Mouse (Mus musculus) embryonic facial prominence, embryonic 14.5 days (tissue): ENCODE measurements around the gene Adamtsl2. TPM values are rescaled to one million over a fixed set of nuclear protein-coding genes. Genes with fewer than 3 reads are reported as not detected.

Experiments used
- ATAC-seq: fragments of 200-750 bp; cut with Nextera tagmentation; 2 replicates; pipeline ENCODE4 v1.8.0; 2017; ENCODE audit warnings: low read depth, moderate number of reproducible peaks, moderate TSS enrichment
- DNase-seq: peaks from one replicate; pipeline ENCODE4 v3.0.0-alpha.2; 2015; ENCODE audit warnings: low spot score
- H3K27ac ChIP-seq: fragments of 300-500 bp; sonication (generic); replicated peaks from 2 replicates; pipeline ENCODE4 v1.5.1; 2014; ENCODE audit warnings: low read depth, mild to moderate bottlenecking, low read length, moderate library complexity
- H3K27me3 ChIP-seq: fragments of 300-500 bp; sonication (generic); replicated peaks from 2 replicates; pipeline ENCODE4 v1.6.1; 2014; ENCODE audit warnings: low read length; ENCODE audit not compliant: control insufficient read depth, insufficient read depth
- H3K36me3 ChIP-seq: fragments of 300-500 bp; sonication (generic); 2 replicates; pipeline ENCODE4 v1.6.1; 2014; ENCODE audit warnings: low read length, mixed read lengths; ENCODE audit not compliant: control insufficient read depth, insufficient read depth
- H3K4me1 ChIP-seq: fragments of 300-500 bp; sonication (generic); 2 replicates; pipeline ENCODE4 v1.6.1; 2014; ENCODE audit warnings: antibody characterized with exemption, low read length; ENCODE audit not compliant: control insufficient read depth, insufficient read depth
- H3K4me2 ChIP-seq: fragments of 300-500 bp; sonication (generic); 2 replicates; pipeline ENCODE4 v1.6.1; 2014; ENCODE audit warnings: low read depth, mild to moderate bottlenecking, low read length, moderate library complexity, mixed read lengths
- H3K4me3 ChIP-seq: fragments of 300-500 bp; sonication (generic); 2 replicates; pipeline ENCODE4 v1.5.1; 2014; ENCODE audit warnings: low read depth, mild to moderate bottlenecking, low read length
- H3K9ac ChIP-seq: fragments of 300-500 bp; sonication (generic); 2 replicates; pipeline ENCODE4 v1.6.1; 2014; ENCODE audit warnings: low read depth, mild to moderate bottlenecking, low read length, moderate library complexity, mixed read lengths
- H3K9me3 ChIP-seq: fragments of 300-500 bp; sonication (generic); 2 replicates; pipeline ENCODE4 v1.6.1; 2016; ENCODE audit warnings: low read length; ENCODE audit not compliant: control insufficient read depth
- WGBS: fragments of 180-500 bp; shearing (Covaris S2); extraction: QIAGEN DNeasy Blood & Tissue Kit; methylation state at CpG from one replicate; pipeline ENCODE4 v1.1.7; 2014; 5-methylcytosine and 5-hydroxymethylcytosine counted together
- polyA plus RNA-seq: library from polyadenylated mRNA; unstranded; fragments of >200 nt; fragmentation: Nextera tagmentation; extraction: Ambion mirVana; gene quantifications from 2 replicates; pipeline ENCODE4 v1.2.1, GENCODE M21; 2014

The Adamtsl2 gene
- polyA plus RNA-seq, 1 experiment from 2014 or later, result 4.6 TPM

DNA sequence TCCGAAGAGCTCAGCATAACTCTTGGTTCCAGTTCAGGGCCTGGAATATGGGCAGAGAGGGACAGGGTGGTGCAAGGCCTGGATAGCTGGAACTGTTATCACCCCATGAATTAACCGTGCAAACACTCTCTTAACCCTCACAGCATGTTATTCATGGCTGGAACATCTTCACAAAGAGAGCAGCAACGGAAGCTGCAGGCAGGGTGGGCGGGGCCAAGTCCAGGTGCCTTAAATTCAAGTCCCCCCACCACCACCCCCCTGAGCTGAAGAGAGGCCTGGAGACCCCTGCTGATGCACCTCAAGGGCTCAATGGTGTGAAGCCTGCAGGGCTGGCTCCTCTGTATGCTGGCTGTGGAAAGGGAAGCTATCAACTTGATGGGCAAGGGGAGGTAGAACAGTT is 47.3 kb downstream of the Adamtsl2 start:
- ATAC-seq (no peak), DNase-seq (no peak)
- Histone ChIP-seq H3K36me3 (no peaks in the 10 kb centered on the region), H3K4me2 (no peak overlapping the region), H3K27me3 (no peaks in the 10 kb centered on the region; the same call in 1 of the 2 replicates), H3K27ac (no peak overlapping the region), H3K9me3 (no peaks in the 10 kb centered on the region), H3K4me3 (no peak overlapping the region), H3K9ac (no peak overlapping the region), H3K4me1 (peaks cover 15% of the 10 kb centered on the region)
- 45% methylated on average over 4 of the region's 4 CpGs for WGBS

DNA sequence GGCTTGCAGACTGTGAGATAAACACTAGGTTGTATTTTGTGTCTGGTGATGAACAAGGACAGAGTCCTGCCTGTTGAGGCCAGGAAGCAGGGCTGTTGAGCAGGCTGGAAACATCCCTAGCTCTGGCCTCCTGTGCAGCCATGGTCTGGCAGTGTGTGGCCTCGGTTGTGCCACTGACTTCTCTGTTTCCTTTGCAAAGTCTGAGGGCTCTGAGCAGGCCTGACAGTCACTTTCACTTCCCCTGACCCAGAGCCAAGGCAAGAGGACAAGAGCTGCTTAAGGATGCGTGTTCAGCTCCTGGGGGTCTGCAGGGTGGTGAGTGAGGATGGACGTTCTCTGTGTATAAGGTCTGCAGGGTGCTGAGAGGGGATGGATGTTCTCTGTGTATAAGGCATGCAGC is 49.8 kb downstream of the Adamtsl2 start:
- 61% methylated on average over 3 of the region's 3 CpGs for WGBS
- no peak overlapping the region for H3K4me2 ChIP-seq
- DNase-seq, result no peak
- no peaks in the 10 kb centered on the region for H3K36me3 ChIP-seq
- H3K9me3 ChIP-seq, result no peaks in the 10 kb centered on the region
- ATAC-seq, result no peak
- no peak overlapping the region for H3K4me3 ChIP-seq
- no peaks in the 10 kb centered on the region for H3K4me1 ChIP-seq
- no peaks in the 10 kb centered on the region for H3K27me3 ChIP-seq
- H3K27ac ChIP-seq, result no peak overlapping the region
- no peak overlapping the region for H3K9ac ChIP-seq

DNA sequence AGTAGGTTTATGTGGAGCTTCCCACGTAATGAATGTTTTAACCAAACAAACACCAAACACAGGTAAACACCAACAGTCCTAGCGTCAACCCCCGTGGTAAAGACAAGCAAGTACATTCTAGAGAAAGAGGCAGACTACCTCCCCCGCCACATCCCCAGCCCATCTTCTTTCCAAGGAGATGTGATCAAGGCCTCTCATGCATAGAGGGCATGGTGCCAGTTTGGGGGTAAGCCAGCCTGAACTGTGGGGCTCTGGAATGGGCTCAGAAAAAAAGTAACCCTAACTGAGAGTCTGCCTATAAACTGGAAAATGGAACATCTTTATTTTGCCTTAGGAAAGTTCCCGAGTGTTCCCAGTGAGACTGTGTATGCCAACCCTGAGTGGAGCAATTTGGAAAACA is 56.8 kb downstream of the Adamtsl2 start:
- Histone ChIP-seq H3K9me3 (no peaks in the 10 kb centered on the region), H3K4me2 (no peak overlapping the region), H3K27ac (no peak overlapping the region), H3K9ac (no peak overlapping the region), H3K27me3 (peaks cover 5% of the 10 kb centered on the region), H3K4me1 (no peaks in the 10 kb centered on the region), H3K4me3 (no peak overlapping the region), H3K36me3 (no peaks in the 10 kb centered on the region)
- ATAC-seq, result no peak
- no peak for DNase-seq
- 76% methylated on average over 5 of the region's 5 CpGs for WGBS

DNA sequence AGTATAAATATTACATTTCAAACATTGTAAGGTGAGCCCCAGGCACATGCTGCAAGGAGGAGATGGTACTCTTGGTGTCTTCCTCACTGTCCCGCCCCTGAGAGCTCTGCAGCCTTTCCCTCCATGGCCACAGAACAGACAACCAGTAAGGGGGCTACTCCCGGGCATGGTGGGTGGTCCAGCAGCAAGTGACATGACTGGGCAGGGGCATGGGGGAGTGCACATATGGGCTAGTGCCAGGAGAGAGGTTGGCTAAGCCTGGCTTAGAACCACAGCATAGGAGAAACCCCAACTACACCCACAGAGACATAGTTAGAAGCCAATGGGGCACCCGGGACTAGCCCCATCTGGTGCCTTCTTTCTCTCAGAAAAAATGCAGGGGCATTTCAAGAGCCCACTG is 57.2 kb downstream of the Adamtsl2 start:
- H3K4me3 ChIP-seq, result no peak overlapping the region
- no peak overlapping the region for H3K4me2 ChIP-seq
- DNase-seq, result no peak
- no peak overlapping the region for H3K27ac ChIP-seq
- H3K27me3 ChIP-seq, result peaks cover 9% of the 10 kb centered on the region
- WGBS, result 71% methylated on average over 2 of the region's 3 CpGs
- H3K9ac ChIP-seq, result no peak overlapping the region
- no peak for ATAC-seq
- H3K9me3 ChIP-seq, result no peaks in the 10 kb centered on the region
- no peaks in the 10 kb centered on the region for H3K4me1 ChIP-seq
- no peaks in the 10 kb centered on the region for H3K36me3 ChIP-seq

DNA sequence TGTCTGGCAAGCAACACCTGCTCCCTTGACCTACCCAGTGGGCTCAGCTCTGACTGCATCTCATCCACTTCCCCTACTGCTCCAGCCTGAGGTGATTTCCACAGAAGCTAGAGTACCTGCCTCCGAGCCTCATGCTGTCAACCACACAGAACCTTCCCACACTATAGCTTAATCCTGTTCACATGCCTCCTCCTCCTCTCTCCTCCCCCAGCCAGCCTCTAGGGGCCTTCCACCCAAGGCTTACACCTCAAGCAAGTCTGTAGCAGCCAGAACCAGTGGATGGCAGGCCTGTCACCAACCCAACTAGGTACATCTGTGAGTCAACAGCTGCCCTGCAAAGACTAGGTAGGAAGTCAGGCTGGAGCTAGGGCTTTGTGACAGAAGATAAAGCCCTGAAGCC is 57.6 kb downstream of the Adamtsl2 start:
- H3K36me3 ChIP-seq, result no peaks in the 10 kb centered on the region
- peaks cover under 1% of the 10 kb centered on the region for H3K4me1 ChIP-seq
- WGBS, result 71% methylated on average over 1 of the region's 1 CpGs
- no peaks in the 10 kb centered on the region for H3K9me3 ChIP-seq
- ATAC-seq, result no peak
- H3K27me3 ChIP-seq, result peaks cover 13% of the 10 kb centered on the region
- DNase-seq, result no peak
- H3K27ac ChIP-seq, result no peak overlapping the region
- no peak overlapping the region for H3K9ac ChIP-seq
- no peak overlapping the region for H3K4me2 ChIP-seq
- H3K4me3 ChIP-seq, result no peak overlapping the region

DNA sequence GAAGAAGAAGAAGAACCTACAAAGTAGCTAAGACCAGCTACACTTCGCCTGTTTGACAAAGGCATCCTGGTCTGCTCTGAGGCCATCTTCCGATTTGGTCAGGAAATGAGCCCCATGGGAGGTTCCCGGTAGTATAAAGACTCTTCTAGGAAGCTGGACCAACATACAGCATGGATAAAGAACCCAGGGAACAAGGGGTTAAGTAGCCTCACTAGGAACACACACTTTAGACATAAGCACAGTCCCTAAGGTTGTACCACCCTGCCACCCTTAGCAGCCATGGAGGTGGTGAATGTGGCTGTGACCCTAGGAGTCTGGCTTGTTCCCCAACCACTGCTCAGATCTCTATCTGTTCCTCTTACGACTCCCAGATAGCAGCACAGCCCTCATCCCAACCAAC is 59.2 kb downstream of the Adamtsl2 start:
- Histone ChIP-seq H3K36me3 (no peaks in the 10 kb centered on the region), H3K4me1 (peaks cover 6% of the 10 kb centered on the region), H3K4me2 (no peak overlapping the region), H3K27ac (no peak overlapping the region), H3K9ac (no peak overlapping the region), H3K4me3 (no peak overlapping the region), H3K9me3 (no peaks in the 10 kb centered on the region), H3K27me3 (peaks cover 19% of the 10 kb centered on the region)
- no peak for DNase-seq
- 65% methylated on average over 4 of the region's 4 CpGs for WGBS
- no peak for ATAC-seq

DNA sequence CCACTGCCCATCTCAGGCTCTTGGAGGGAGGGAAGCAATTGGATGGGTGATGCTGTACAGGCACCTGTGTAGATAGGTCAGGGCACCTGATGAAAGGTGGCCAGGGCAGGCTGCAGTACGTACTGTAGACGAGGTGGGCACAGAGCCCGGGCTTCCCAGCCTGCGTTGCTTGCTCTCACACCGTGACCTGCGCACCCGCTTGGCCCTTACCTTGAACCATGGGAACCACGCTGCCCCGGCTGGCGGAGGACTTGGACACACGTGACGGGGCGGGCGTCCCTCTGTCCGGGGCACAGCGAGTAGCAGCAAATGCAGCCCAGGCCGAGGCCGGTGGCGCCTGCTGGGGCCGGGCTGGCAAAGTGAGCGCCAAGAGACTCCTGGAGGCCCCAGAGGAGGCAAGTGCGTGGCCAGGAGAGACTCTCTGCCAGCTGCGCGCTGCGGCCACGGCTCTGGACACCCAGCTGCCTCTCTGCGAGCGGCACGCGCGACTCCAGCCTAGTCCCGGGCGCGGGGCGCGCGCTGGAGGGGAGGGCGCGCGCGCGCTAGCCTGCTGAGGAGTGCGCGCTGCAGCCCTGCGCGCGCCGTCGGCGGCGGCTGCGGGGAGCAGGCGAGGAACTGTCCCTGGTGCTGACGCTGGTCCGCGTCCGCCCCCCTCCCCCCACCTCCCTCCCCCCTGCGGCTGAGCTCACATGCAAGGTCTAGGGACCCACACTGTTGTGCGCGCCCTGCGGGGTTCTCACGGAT is 62.9 kb downstream of the Adamtsl2 start, which contains the start of gene Fam163b:
Gene Fam163b (minus strand): TSS at position 542 of the 744 bp plus-strand sequence.
- DNase-seq, result peak; percentile 79
- Histone ChIP-seq H3K4me2 (peak within 1 kb of the TSS; percentile 82), H3K36me3 (no peaks in the 10 kb centered on the region), H3K4me3 (peak within 1 kb of the TSS; percentile 40), H3K4me1 (peaks cover 6% of the 10 kb centered on the region), H3K27me3 (peaks cover 19% of the 10 kb centered on the region), H3K9ac (peak within 1 kb of the TSS; percentile 25; the same call in 1 of the 2 replicates), H3K27ac (no peak within 1 kb of the TSS), H3K9me3 (no peaks in the 10 kb centered on the region)
- peak; percentile 84 for ATAC-seq
- WGBS, result 1% methylated on average over 30 of the region's 62 CpGs

DNA sequence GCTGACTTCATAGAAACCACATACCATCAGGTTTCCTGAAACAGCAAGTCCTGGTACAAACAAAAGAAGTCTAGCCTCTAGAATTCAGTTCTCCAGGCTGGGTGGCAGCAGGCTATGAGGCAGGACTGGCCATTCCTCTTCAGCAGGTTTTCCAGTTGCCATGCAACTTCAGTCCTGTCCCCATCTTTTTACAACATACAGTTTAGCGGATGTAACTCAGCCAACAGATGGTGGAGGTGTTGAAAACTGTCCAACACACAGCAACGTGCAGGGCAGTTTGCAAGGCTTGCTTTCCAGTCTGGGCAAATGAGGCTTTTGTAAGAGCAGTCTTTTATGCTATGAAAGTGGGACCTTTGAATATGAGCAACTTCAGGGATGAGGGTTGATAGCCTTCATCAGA is 65.8 kb downstream of the Adamtsl2 start:
- H3K4me2 ChIP-seq, result no peak overlapping the region
- H3K4me3 ChIP-seq, result no peak overlapping the region
- no peak for DNase-seq
- no peaks in the 10 kb centered on the region for H3K36me3 ChIP-seq
- 60% methylated on average over 2 of the region's 2 CpGs for WGBS
- peaks cover 6% of the 10 kb centered on the region for H3K4me1 ChIP-seq
- H3K9me3 ChIP-seq, result no peaks in the 10 kb centered on the region
- peaks cover 19% of the 10 kb centered on the region for H3K27me3 ChIP-seq
- ATAC-seq, result no peak
- no peak overlapping the region for H3K27ac ChIP-seq
- no peak overlapping the region for H3K9ac ChIP-seq

DNA sequence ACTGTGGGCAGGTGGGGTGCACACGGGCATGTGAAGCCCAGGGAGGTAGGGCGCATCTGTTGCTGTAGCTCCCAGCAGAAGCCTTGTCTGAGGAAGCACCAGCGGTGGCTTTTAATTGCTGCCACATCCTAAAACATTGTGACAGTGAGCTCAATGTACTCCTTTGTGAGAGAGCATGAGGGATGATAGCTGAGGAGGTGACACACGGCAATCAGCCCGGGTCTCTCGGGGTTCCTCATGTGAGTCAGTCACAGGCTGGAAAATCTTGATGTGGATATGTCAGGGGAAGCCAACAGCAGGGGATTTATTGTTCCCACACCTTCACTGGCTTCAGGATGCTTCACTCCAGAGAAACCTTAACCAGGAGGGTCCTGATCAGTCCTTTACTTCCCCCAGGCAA is 67.7 kb downstream of the Adamtsl2 start:
- Histone ChIP-seq H3K4me2 (no peak overlapping the region), H3K27ac (no peak overlapping the region), H3K9me3 (no peaks in the 10 kb centered on the region), H3K9ac (no peak overlapping the region), H3K4me3 (no peak overlapping the region), H3K27me3 (peaks cover 5% of the 10 kb centered on the region), H3K4me1 (peaks cover 5% of the 10 kb centered on the region), H3K36me3 (no peaks in the 10 kb centered on the region)
- 76% methylated on average over 6 of the region's 6 CpGs for WGBS
- ATAC-seq (no peak), DNase-seq (no peak)
